Mouse (Mus musculus) lung, postnatal 14 days (tissue): ENCODE results near the gene Ascl2.

Source experiments
- DNase-seq: peaks from one replicate; pipeline ENCODE4 v3.0.0; 2021

The Ascl2 gene

GRCm38 (mm10) chr7:142968809-142969511 is at the start of gene Ascl2:
TSS of gene Ascl2 (minus strand) at chr7:142969264.
- DNase-seq, result peak; percentile 7

GRCm38 (mm10) chr7:143017181-143017580 is 48.1 kb upstream of the Ascl2 start:
- no peak for DNase-seq

GRCm38 (mm10) chr7:143016424-143017142 is 47.5 kb upstream of the Ascl2 start:
- DNase-seq, result no peak

GRCm38 (mm10) chr7:143015755-143016423 is 46.8 kb upstream of the Ascl2 start:
- peak; percentile 80 for DNase-seq

- DNase-seq, result no peak
These were observed 46.0 kb upstream of the Ascl2 start for GRCm38 (mm10) chr7:143014862-143015659.

- DNase-seq, result peak; percentile 67
These were observed 44.5 kb upstream of the Ascl2 start for GRCm38 (mm10) chr7:143013420-143014178.

- peak; percentile 23 for DNase-seq
These were observed 43.3 kb upstream of the Ascl2 start for GRCm38 (mm10) chr7:143012230-143012875.

GRCm38 (mm10) chr7:143011226-143011625 is 42.2 kb upstream of the Ascl2 start:
- DNase-seq, result no peak

- peak; percentile 19 for DNase-seq
These were observed 40.9 kb upstream of the Ascl2 start for GRCm38 (mm10) chr7:143009996-143010395.

- DNase-seq, result peak; percentile 60
These were observed 40.1 kb upstream of the Ascl2 start for GRCm38 (mm10) chr7:143008996-143009665.

- DNase-seq, result peak; percentile 67
These were observed 39.4 kb upstream of the Ascl2 start for GRCm38 (mm10) chr7:143008370-143008926.

- peak; percentile 98 for DNase-seq
These were observed 38.7 kb upstream of the Ascl2 start for GRCm38 (mm10) chr7:143007599-143008369.

GRCm38 (mm10) chr7:143006756-143007598 is 37.9 kb upstream of the Ascl2 start:
- no peak for DNase-seq

GRCm38 (mm10) chr7:143006097-143006755 is 37.2 kb upstream of the Ascl2 start:
- peak; percentile 18 for DNase-seq

- DNase-seq, result no peak
These were observed 36.5 kb upstream of the Ascl2 start for GRCm38 (mm10) chr7:143005344-143006096.

GRCm38 (mm10) chr7:143004727-143005343 is 35.8 kb upstream of the Ascl2 start, which contains the start of gene Tspan32:
TSS of gene Tspan32 (plus strand) at chr7:143005046.
- peak; percentile 17 for DNase-seq

GRCm38 (mm10) chr7:143002679-143003078 is 33.6 kb upstream of the Ascl2 start:
- peak; percentile 70 for DNase-seq
